In genomic region chr8:107656622-107657021, GRCm38 (mm10) we compare ENCODE assay signal across 15 mouse cellular contexts.
A peak's percentile ranks its signal among the peaks of the same experiment; 100 is the strongest.
DNase-seq lines count a peak whose midpoint lies in the region; ATAC-seq and TF ChIP-seq lines count a peak whose summit lies in the region.
"Had no signal": no experiment of that assay in that cellular context is flagged by ENCODE, and none has a peak within 500 bp of the region (broad histone marks: within the 10 kb centered on the region; RNA-seq: fewer than 3 reads in every experiment).

No protein-coding gene starts in this region.

- H3K4me1 ChIP-seq in heart, embryonic 10.5 days: no peaks in the 10 kb centered on the region
- H3K4me1 ChIP-seq in limb, embryonic 11.5 days (ENCODE audit: control insufficient read depth, insufficient read depth, low read length): no peaks in the 10 kb centered on the region
- no peaks in the 10 kb centered on the region for H3K4me1 ChIP-seq in limb, embryonic 10.5 days
- no peaks in the 10 kb centered on the region for H3K4me1 ChIP-seq in CH12.LX (ENCODE audit: control insufficient read depth in 1 of 2, insufficient read depth in 2 of 2)
- no peaks in the 10 kb centered on the region for H3K4me1 ChIP-seq in intestine, embryonic 15.5 days (replicated peaks)
- H3K4me1 ChIP-seq: embryonic facial prominence, embryonic 13.5 days had no signal

- ATAC-seq in limb, embryonic 11.5 days (ENCODE audit: insufficient number of reproducible peaks, low FRiP score, low TSS enrichment, low read depth): no peak
- ATAC-seq in intestine, embryonic 15.5 days: no peak
- ATAC-seq: forebrain, embryonic 14.5 days had no signal

- in situ Hi-C loops in CH12.LX (cut with MboI; ENCODE audit: low pct_ligation_motif_present, low pct_unique_long_range_greater_than_20kb, low sequenced_read_pairs): no loop called here

- TF ChIP-seq POLR2A in CH12.LX (IDR thresholded peaks at IDR 0.05; ENCODE audit: low read depth, low read length): no peak

- H3K4me3 ChIP-seq in heart, embryonic 10.5 days: no peak overlapping the region
- H3K4me3 ChIP-seq in limb, embryonic 11.5 days (ENCODE audit: low read depth, low read length): no peak overlapping the region
- H3K4me3 ChIP-seq in limb, embryonic 10.5 days: no peak overlapping the region
- no peak overlapping the region for H3K4me3 ChIP-seq in CH12.LX (replicated peaks in 1 of 3; ENCODE audit: low read depth in 2 of 3, low read length in 2 of 3, poor library complexity in 1 of 3)
- H3K4me3 ChIP-seq in intestine, embryonic 15.5 days (replicated peaks): no peak overlapping the region
- H3K4me3 ChIP-seq: embryonic facial prominence, embryonic 13.5 days; myocyte had no signal

- H3K4me2 ChIP-seq in limb, embryonic 11.5 days (ENCODE audit: low read depth, severe bottlenecking): no peak overlapping the region
- H3K4me2 ChIP-seq in CH12.LX (ENCODE audit: insufficient read depth, low read depth, poor library complexity, severe bottlenecking): no peak overlapping the region
- no peak overlapping the region for H3K4me2 ChIP-seq in intestine, embryonic 15.5 days (replicated peaks)
- H3K4me2 ChIP-seq: embryonic facial prominence, embryonic 13.5 days had no signal

- no peak for TF ChIP-seq EP300 in CH12.LX (IDR thresholded peaks at IDR 0.05; ENCODE audit: low read length)

- intact Hi-C loops in heart, postnatal 25 days (cut with DNase I): no loop called here

- peak; percentile 43 for DNase-seq in heart, embryonic 10.5 days (ENCODE audit: low spot score)
- no peak for DNase-seq in heart, postnatal 25 days (ENCODE audit: low spot score)
- DNase-seq in limb, embryonic 11.5 days (ENCODE audit: low spot score): peak; percentile 40
- no peak for DNase-seq in limb, embryonic 10.5 days (ENCODE audit: low spot score)
- peak; percentile 5 for DNase-seq in CH12.LX (ENCODE audit: extremely low read depth)
- peak; percentile 83 for DNase-seq in R1 (ENCODE audit: low read depth, low spot score)
- DNase-seq in right cerebral cortex, postnatal 25 days: no peak
- DNase-seq: cerebellum, postnatal 36 days; gastrocnemius, postnatal 36 days; kidney, postnatal 10 days; lung, adult 18-20 months had no signal

- TF ChIP-seq RAD21 in CH12.LX (IDR thresholded peaks at IDR 0.05; ENCODE audit: low read depth, low read length): no peak; the same call in none of the 2 replicates

- no peaks in the 10 kb centered on the region for H3K36me3 ChIP-seq in heart, embryonic 10.5 days
- no peaks in the 10 kb centered on the region for H3K36me3 ChIP-seq in limb, embryonic 11.5 days (ENCODE audit: control insufficient read depth, insufficient read depth, low read length)
- H3K36me3 ChIP-seq in limb, embryonic 10.5 days: no peaks in the 10 kb centered on the region
- no peaks in the 10 kb centered on the region for H3K36me3 ChIP-seq in CH12.LX (replicated peaks in 1 of 2; ENCODE audit: control insufficient read depth in 1 of 2, insufficient read depth in 1 of 2, low read length in 1 of 2)
- no peaks in the 10 kb centered on the region for H3K36me3 ChIP-seq in intestine, embryonic 15.5 days
- H3K36me3 ChIP-seq: embryonic facial prominence, embryonic 13.5 days had no signal

- no peaks in the 10 kb centered on the region for H3K9me3 ChIP-seq in heart, embryonic 10.5 days
- no peaks in the 10 kb centered on the region for H3K9me3 ChIP-seq in limb, embryonic 11.5 days (ENCODE audit: control insufficient read depth, low read length)
- H3K9me3 ChIP-seq in limb, embryonic 10.5 days (replicated peaks): no peaks in the 10 kb centered on the region
- H3K9me3 ChIP-seq in CH12.LX (replicated peaks; ENCODE audit: low read length): peaks cover 3% of the 10 kb centered on the region
- no peaks in the 10 kb centered on the region for H3K9me3 ChIP-seq in intestine, embryonic 15.5 days
- H3K9me3 ChIP-seq: embryonic facial prominence, embryonic 13.5 days had no signal

- H3K27me3 ChIP-seq in heart, embryonic 10.5 days (ENCODE audit: insufficient read depth, poor library complexity, severe bottlenecking): no peaks in the 10 kb centered on the region
- H3K27me3 ChIP-seq in limb, embryonic 11.5 days (ENCODE audit: control insufficient read depth, insufficient read depth, low read length): no peaks in the 10 kb centered on the region
- no peaks in the 10 kb centered on the region for H3K27me3 ChIP-seq in limb, embryonic 10.5 days (ENCODE audit: low read depth, poor library complexity, severe bottlenecking)
- H3K27me3 ChIP-seq in CH12.LX (replicated peaks): no peaks in the 10 kb centered on the region
- no peaks in the 10 kb centered on the region for H3K27me3 ChIP-seq in intestine, embryonic 15.5 days (replicated peaks)

- no peaks in the 10 kb centered on the region for H3K79me2 ChIP-seq in CH12.LX (replicated peaks; ENCODE audit: control insufficient read depth, extremely low read depth, insufficient read depth, poor library complexity, severe bottlenecking)

- dilution Hi-C loops in CH12.LX (cut with MboI; ENCODE audit: extremely low pct_ligation_motif_present, extremely low pct_unique_long_range_greater_than_20kb, low sequenced_read_pairs): no loop called here

- H3K9ac ChIP-seq in limb, embryonic 11.5 days (ENCODE audit: low read length): no peak overlapping the region
- no peak overlapping the region for H3K9ac ChIP-seq in CH12.LX (ENCODE audit: insufficient read depth, low read depth)
- no peak overlapping the region for H3K9ac ChIP-seq in intestine, embryonic 15.5 days
- H3K9ac ChIP-seq: embryonic facial prominence, embryonic 13.5 days had no signal

- no peak overlapping the region for H3K27ac ChIP-seq in heart, embryonic 10.5 days
- H3K27ac ChIP-seq in limb, embryonic 11.5 days (replicated peaks; ENCODE audit: low read depth, low read length): no peak overlapping the region
- no peak overlapping the region for H3K27ac ChIP-seq in limb, embryonic 10.5 days
- no peak overlapping the region for H3K27ac ChIP-seq in CH12.LX (ENCODE audit: insufficient read depth, low read depth)
- H3K27ac ChIP-seq in intestine, embryonic 15.5 days: no peak overlapping the region
- H3K27ac ChIP-seq: embryonic facial prominence, embryonic 13.5 days had no signal

- TF ChIP-seq CTCF in CH12.LX (conservative IDR thresholded peaks at IDR 0.05 in 1 of 2, IDR thresholded peaks at IDR 0.05 in 1 of 2; ENCODE audit: low read depth in 2 of 2, low read length in 2 of 2): peak; percentile 10 to 46; a peak in 2 of 4 replicates

- WGBS in heart, embryonic 10.5 days: 70% methylated on average over 5 of the region's 5 CpGs
- WGBS in limb, embryonic 11.5 days: 70% methylated on average over 5 of the region's 5 CpGs
- WGBS in limb, embryonic 10.5 days: 78% methylated on average over 5 of the region's 5 CpGs
- WGBS in intestine, embryonic 15.5 days: 75% methylated on average over 5 of the region's 5 CpGs

TF ChIP-seq in CH12.LX, 34 proteins besides CTCF, POLR2A, EP300 and RAD21:
- TF ChIP-seq SMC3 (IDR thresholded peaks at IDR 0.05; ENCODE audit: low read depth, low read length) (0 out of 2 replicates have a peak, but pooled peaks have one; percentile 4), SIN3A (IDR thresholded peaks at IDR 0.05; ENCODE audit: low read length) (no peak)
TF ChIP-seq in CH12.LX: peak in this region for 1.

Comparison
In these comparisons a context has a peak if more than half of its experiments do, and no peak if none do; other contexts are left out.
1. DNase-seq: peak in heart, embryonic 10.5 days (single experiment), limb, embryonic 11.5 days (single experiment), CH12.LX (single experiment) and R1 (single experiment); none in heart, postnatal 25 days (single experiment), limb, embryonic 10.5 days (single experiment) and right cerebral cortex, postnatal 25 days (single experiment).